Mouse (Mus musculus) heart, adult 8-10 months (tissue): Measurements from ENCODE around the gene Sesn3. TPM values are rescaled to one million over a fixed set of nuclear protein-coding genes. Genes with fewer than 3 reads are reported as not detected.
"Not testable (repeated sequence)": the region's sequence is repeated elsewhere in the genome, so short reads cannot be mapped to it uniquely, and the experiment has no call there.

Experiments
- DNase-seq: peaks from one replicate; pipeline ENCODE4 v3.0.0; 2022; ENCODE audit warnings: low spot score
- total RNA-seq, 4 experiments: library from RNA; stranded (reverse); gene quantifications; 2 replicates each; pipeline ENCODE4 v1.2.4; 2022

The Sesn3 gene
- total RNA-seq, 4 experiments from 2014 or later = 22.8 to 25.5 (median 25.1) TPM

DNA sequence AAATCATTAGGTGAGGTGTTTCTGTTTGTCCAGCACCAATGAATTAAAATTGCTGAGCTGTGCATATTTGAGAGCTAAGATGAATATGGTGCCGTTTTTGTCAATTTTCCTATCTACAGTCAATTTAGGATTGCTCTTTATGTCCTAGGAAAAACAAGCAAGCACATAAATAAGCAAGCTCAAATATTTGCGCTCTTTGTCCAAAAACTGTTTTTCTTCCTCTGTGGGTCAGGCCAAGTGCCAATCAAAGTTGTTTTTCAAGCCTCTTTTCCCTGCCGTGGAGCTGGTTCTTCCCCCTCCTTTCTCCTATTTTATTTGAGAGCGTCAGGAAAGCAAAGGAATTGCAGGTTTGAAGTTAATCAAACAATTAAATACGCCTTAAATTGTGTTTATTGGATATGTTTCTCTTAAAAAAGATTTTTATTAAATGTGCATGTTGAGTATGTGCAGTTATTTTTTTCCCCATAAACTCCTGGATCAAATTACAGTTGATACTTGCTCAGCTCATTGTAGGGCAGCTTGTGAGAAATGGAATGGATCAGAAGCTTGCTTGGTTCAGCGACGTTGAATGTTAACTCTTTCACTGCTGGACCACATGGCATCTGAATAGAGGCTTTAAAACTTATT is 2.6 kb downstream of the Sesn3 start:
- DNase-seq = peak; percentile 13

DNA sequence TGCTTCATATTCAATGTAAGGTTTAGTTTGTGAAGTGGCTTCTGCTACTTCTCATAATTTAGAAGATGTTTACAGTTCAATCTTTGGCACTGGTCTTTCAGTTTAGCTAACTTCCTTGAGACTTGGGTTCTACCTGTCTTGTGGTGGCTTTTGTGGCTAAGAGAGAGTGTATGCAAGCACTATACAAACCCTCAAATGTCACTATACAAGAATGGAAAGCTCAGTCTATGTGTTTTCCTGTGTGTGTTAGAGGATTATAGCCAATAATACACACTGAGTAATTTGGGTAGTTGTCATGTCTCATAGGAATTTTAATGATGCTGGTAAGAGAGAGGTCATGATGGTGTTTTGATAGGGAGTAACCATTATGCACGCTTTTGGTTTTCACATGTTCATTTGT is 5.8 kb downstream of the Sesn3 start:
- DNase-seq = no peak

DNA sequence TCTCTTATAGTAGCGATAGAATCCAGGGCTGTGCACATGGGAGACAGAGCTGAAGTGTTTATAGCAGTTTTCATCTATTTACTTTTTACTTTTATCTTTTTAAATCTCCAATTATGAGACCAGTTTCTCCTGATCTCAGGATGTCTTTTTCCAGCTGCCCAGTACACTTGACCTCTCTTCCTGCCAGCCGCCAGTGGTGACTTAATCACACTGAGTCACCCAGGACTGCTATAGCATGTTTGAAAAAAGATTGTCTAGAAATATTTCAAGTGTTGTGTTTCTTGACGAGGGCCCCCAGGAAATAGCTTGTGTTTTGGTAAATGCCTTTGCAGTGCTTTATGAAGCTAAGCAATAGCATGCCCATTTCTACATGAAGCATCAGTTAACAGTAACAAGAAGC is 10.2 kb downstream of the Sesn3 start:
- DNase-seq = no peak

DNA sequence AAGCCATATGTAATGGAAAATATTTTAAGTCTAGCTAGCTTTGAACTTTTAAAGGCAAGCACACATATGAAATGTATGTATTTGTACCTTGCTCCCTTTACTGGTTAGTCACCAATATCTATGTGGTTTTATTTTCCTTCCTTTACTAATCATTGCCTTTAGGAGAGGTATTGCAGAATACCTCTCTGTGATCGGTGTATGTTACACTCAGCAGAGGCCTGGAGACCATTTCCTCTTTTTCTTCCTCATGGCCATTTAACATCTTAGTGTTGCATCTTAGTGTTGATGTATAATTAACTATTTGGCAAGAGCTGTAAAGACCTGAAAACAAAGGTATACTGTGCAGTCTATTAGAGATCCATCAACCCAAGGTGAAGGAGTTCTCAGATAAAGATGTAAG is 12.4 kb downstream of the Sesn3 start:
- no peak for DNase-seq

DNA sequence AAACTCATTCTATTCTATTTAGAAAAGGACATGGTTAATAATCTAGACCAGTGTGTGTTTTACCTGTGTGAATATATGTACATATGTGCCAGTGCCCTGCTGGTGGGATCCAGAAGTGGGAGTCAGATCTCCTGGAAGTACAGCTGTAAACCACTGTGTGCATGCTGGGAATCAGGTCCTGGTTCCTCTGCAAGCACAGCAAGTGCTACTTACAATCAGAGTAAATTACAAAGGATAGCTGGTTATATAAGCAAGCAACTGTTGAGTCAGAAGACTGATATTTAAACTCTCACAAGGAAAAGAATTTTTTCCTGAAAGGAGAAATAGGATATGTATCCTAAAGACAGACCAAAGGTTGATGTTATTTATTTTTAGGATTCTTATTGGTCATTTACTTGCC is 13.6 kb downstream of the Sesn3 start:
- DNase-seq = no peak

DNA sequence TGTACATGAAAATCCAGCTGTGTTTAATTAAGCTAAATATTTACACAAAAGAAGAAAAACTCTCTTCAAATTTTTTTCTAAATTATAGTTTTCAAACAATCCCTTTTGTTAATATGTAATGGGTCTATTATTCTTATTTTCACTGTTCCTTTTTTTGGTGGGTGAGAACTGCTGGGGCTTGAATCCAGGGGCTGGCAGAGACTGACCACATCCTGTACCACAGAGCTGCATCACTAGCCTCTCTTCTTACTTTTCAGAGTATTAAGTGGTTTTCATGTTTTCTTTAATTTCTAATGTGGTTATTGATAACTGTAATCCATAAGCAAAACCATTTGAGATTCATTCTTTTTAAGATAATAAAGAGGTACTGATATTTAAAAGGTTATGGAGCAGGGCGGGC is 19.0 kb downstream of the Sesn3 start:
- DNase-seq = no peak

DNA sequence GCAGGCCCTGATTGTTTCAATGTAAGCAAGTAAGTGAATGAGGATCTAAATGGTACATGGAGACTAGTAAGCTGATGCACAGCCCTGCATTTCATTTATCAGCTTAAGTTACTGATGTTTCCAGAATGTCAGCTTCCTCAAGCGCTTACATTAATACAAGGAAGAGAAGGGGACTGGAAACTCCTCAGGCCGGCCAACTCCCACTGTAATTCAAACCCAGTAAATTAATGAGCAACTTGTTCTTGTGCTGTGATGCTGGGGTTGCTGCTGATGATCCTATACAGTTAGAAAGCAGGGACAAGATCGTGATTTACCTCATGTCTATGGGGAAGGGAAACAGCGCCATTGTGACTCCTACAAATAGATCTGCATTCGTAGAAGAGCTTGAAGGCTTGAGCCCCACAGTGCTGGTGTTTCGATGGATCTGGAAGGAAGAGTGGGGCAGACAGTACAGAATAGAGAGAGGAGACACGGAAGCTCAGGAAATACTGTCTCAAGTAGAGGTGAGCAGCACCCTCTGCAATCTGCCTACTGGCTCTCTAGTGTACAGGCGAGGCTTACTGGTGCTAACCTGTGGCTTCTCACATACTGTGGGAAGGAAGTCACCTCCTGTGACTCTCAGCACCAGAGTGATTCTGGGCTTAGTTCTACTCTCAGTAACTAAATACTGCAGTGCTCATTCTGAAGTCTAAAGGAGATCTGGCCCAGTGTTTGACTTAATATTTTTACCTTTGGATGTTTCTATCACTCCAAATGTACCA is 21.0 kb downstream of the Sesn3 start:
- no peak for DNase-seq

DNA sequence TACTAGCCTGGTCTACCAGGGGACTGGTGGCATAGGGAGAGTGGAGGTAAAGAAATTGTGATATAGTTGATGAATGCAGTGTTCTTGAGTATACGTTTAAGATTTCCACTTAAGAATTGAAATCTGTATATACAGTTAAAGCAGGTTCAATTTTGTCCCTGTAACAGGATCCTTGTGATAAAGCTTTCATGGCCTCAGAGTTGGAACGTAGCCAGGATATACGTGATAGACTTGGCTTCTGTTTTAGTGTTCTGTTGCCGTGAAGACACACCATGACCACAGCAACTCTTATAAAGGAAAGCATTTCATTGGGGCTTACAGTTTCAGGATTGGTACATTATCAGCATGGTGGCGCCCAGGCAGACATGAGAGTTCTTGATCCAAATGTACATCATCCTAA is 22.3 kb downstream of the Sesn3 start:
- DNase-seq = no peak

DNA sequence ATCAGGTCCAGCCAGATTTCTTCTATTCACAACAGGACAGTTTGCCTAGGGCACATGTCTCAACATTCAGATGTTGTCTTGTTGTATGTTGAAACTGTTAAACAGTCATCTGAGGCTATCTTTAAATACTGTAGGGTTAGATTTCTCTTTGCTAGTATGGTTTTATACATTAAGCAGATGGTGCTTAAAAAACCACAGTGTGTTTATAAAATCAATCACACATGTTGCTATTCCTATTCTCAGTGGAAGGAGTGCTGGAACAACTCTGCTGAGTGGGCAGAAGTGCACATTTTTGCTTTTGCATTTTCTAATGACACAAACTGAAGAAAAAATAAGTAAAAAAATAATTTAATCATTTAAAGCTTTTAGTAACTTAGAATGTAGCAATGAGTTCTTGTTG is 25.0 kb downstream of the Sesn3 start:
- no peak for DNase-seq

DNA sequence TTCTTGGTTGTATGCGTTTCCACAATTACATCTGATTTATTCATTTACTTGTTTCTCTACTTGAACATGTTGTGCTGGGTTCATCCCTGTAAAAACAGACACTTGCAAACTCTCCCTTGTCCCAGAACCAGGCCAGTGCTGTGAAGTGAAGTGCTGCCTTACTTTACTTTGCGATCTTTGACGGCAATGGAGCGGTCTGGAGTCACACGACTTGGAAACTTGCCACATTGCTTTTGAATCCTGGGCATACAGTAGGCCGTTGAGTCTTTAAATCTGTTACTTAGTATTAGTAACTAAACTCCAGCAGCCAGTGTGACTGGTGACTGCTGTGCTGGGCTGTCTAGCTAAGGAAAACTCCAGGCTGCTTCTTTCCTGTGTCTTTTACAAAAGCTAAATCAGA is 25.9 kb downstream of the Sesn3 start:
- DNase-seq = no peak

DNA sequence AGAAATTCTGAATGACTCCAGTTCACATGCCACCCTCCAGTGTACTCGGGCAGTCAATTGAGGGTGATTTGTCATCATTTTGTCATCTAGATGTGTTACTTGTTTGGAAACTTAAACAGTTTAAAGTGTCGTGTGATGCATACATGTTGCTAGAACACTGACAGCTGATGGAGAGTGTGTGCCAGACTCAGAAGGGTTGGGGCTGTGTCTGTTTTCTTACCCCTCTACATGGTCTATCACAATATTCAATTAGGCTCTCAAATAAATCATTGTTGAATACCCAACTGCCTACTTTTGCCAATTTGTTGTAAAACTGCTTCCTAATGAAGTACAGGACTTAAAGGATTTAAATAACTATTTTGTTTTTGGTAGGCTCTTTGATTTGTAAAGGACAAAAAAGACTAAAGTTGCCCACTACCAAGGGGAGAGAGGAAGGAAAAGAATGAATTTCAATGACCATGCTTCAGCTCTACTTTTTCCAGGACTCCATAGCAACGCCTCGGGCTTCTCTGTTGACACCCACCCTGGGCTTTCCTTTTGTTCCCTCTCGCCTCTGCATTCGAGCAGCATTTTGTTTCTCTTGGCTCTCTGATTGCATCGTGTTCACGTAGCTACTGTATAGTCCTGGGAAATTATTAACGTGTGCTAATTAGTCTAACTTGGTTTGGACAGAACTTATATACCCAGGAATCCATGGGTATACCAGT is 29.5 kb downstream of the Sesn3 start:
- no peak for DNase-seq

DNA sequence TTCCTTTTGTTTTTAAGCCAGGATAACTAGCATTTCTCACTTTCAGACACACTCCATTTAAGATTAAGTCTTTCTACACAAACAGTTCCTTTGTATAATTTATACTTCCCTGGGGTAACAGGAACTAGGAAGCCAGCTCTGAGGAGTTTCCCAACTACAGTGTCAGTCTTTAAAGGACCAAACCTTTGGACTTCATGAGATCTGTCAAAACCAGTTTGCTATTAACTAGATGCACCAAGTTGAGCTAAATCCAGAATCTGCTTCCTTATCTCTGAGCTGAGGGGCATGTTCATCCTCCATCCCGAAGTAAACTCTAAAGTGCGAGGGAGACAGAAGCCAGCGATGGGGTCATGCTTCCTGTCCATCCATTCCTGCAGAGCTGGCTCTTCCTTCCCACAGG is 32.5 kb downstream of the Sesn3 start:
- DNase-seq = no peak

DNA sequence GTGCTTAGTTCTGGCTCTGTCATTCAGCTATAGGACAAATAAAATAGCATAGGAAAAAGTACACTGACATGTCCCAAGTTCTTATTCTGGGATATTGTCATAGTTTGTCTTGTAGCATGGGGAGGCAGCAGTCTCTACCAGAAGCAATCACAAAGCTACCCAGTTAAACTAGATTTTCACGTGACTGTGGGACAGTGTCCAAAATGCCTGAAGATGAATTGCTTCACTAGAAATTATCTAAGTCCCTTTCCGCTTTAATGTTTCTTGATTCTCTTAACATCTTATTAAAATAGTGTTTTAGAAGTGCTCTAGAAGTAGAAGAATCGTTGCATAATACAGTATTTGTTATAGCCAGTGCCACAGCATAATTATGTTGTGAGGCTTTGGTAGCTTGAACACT is 39.1 kb downstream of the Sesn3 start:
- DNase-seq = no peak

DNA sequence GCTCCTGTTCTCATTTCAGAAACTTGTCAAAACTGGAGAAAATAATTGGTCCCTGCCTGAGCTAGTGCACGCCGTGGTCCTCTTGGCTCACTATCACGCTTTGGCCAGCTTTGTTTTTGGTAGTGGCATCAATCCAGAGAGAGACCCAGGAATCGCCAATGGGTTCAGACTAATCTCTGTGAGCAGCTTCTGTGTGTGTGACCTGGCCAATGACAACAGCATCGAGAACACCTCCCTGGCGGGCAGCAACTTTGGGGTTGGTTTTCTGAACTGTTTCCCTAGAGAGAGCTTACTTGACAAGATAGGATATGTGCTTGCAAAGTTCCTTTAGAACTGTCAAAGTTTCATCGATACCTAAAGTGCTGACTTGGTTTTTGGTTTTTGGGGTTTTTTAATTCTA is 39.6 kb downstream of the Sesn3 start:
- DNase-seq = no peak

DNA sequence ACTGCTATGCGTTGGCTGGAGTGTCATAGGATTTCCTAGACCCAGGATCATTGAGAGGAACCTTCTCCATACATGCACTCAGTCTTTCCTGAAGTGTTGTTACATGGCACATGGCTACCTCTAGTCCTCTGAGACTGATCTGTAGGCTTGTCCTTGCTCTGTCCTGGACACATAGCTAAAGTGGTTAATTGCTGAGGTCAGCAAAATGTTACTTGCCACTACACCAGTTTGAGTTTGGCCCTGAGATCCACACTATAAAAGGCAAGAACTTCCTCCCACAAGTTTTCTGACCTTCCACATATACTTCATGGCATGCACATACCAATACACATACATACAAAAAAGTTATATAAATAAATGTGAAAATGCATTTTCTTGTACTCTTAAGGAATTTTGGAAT is 41.8 kb downstream of the Sesn3 start:
- DNase-seq = no peak

DNA sequence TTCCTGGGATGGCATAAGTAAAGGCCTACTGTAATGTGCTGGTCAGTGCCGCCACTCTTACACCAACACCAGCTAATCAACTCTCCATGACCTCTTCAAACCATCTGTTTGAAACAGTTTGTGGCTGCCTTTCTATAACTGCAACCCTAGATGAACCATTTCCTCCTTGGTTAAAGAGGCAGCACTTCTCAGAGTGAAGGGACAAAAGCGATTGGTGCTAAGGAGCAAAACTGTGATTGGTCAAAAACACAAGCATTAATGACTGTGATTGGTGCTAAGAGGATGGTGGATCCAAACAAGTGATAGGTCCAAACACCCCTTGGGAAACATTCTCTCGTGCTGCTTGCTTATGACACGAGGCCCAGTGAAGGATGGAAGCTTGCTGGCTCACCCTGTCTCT is 61.0 kb downstream of the Sesn3 start:
- DNase-seq = no peak

DNA sequence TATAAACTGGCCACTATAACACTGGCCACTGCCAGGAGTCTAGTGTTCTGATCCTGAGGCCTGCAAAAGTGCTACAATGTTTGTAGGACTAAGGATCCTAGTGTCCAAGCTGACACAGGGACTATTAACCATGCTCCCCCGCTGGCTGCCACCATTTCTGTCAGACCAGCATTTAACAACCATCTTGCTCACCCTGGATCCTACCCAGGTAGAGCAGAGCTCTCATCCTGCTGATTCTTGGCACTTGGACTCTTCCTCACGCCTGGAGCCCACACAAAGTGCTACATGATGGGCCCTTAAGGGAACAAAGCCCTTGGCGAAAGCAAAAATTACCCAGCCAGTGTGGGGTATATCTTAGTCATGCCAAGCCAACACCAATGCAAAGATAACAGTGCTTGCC is 62.0 kb downstream of the Sesn3 start:
- no peak for DNase-seq

DNA sequence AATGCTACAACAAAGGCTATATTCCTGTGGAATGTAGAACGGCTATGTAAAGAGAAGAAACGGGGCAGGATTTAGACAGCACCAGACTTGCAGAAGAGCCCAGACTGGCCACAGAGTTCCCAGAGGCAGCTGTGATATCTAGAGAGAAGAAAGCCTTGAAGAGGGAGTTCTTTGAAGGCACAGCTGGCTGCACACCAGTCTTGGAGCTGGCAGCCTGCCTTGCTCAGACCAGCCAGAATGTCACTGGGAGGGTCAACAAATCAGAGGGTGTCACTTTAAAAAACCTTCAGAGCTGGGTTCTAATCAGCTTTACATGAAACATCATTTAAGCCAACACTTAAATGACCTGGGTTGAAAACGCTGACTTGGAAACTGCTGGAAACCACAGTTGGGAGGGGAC is 63.8 kb downstream of the Sesn3 start:
- no peak for DNase-seq

DNA sequence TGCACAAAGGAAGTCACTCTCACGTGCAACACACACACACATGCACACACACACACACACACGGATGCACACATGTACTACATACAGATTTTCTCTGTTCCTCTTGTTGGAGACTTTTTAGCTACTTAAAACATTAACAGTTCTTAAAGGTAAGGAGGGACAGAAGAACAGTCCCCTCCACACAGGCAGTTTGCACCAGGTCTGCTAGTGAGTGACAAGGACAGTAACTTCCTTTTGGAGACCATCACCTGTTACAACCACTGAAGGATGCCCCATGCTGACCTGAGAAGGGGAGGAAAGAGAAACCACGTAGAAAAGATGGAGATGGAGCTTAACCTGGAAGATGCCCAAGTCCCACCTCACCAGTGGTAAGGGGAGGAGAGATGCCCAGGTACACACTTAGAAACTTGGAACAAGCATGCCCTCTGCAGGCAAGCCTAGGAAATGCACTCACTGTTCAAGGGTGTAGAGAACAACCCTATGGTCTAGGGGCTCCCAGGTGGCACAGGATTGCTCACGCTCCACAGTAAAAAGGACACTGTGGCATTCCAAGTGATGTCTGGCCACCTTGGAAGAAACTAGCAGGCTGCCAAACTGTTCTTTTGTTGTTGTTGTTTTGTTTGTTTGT is 67.3 kb downstream of the Sesn3 start:
- peak; percentile 50 for DNase-seq

DNA sequence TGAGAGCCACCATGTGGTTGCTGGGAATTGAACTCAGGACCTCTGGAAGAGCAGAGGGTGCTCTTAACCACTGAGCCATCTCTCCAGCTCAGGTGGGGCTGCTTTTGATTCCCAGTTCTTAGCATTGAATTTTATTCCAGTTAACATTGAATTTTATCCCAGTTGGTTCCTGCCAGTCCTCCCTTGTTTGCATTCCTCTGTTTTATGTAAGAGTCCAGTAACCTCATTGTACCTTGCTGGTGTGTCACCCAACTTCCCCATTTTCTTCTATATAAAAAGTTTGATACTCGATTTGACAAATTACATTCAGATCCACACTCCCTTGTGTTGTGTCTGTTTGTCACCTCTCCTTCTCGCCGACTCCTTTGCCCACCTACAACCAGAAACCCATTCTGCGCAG is 71.0 kb downstream of the Sesn3 start:
- DNase-seq = not testable (repeated sequence)

DNA sequence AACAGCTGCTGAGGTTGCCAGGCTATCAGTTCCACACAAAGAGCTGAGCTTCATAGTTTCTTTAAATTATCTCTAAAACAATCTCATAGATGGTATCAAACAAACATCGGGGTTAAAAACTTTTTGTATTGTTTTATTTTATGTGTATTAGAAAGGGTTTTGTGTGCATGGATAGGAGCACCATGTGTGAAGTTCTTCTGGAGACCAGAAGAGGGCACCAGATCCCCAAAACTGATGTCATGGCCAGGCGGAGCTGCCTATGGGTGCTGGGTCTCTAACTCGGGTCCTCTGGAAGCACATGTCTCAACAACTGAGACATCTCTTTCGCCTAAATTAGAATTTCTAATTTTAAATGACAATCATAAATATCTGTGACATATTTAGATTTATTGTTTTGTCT is 73.5 kb downstream of the Sesn3 start:
- peak; percentile 13 for DNase-seq

DNA sequence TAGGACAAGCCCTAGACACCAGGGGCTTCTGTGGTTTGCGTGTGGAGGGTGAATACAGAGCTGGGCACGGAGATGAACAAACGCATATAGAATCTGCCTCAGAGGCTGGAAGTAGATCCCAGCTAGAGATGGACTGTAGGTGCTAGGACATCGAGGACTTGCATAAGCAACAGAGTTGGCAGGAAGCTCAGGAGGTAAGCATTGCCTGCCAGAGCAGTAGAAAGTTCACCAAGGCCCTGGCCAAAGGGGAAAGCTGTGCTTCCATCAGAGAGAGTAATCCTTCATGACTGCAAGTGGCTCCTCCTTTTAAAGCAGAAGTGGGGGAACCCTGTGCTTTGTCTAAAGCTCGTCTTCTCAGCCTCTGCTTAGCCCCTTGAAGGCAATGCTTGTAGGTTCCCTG is 74.5 kb downstream of the Sesn3 start:
- no peak for DNase-seq

DNA sequence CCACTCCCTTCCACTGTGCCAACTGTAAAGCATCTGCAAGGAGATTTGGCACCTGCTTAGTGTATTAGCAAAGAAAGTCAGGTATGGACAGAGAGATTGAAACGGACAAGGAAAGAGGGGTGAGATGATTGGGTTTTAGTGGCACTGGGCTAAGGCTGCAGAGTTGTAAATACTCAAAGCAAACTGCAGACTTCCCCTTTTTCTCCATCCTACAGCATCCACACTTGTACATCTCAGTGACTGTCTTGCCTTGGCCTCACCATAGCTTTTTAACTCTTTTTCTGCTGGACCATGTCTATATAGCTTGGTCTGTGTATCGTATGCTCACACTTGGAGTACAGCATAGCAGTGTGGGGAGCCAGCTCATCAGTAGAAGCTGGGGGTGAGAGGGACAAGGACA is 75.9 kb downstream of the Sesn3 start:
- no peak for DNase-seq
